Mouse (Mus musculus): Measurements from ENCODE around the gene Vmn2r52.
"Not testable (repeated sequence)": the region's sequence is repeated elsewhere in the genome, so short reads cannot be mapped to it uniquely, and the experiment has no call there.

Vmn2r52 gene

GRCm38 (mm10) chr7:10176473-10176872 is at the start of gene Vmn2r52:
Gene Vmn2r52, minus strand, starts transcription at chr7:10176573.
- CTCF ChIA-PET, result no interaction called here

- CTCF ChIA-PET, result not testable (repeated sequence)
Observed at GRCm38 (mm10) chr7:10105641-10106040, 70.7 kb downstream of the Vmn2r52 start, which contains the start of gene Vmn2r51. Gene Vmn2r51, minus strand, starts transcription at chr7:10105741.
